Mouse (Mus musculus) left cerebral cortex, postnatal 4 days (tissue): ENCODE measurements around the gene Crabp2. TPM values are rescaled to one million over a fixed set of nuclear protein-coding genes. Genes with fewer than 3 reads are reported as not detected.
"Not testable (repeated sequence)": the region's sequence is repeated elsewhere in the genome, so short reads cannot be mapped to it uniquely, and the experiment has no call there.

ENCODE experiments used
- DNase-seq: peaks from one replicate; pipeline ENCODE4 v3.0.0-alpha.2; 2022
- intact Hi-C: fragments of 180-260 bp; cut with DNase I; formaldehyde crosslinking; loops from one replicate; pipeline ENCODE4 v1.15.1; 2025
- total RNA-seq, 2 experiments: library from RNA; stranded (reverse); gene quantifications; 2 replicates each; pipeline ENCODE4 v1.2.3; 2021

The Crabp2 gene
- 1 to 10 TPM; 6.9 to 8.2 TPM for total RNA-seq

- no peak for DNase-seq
- intact Hi-C loops, result no loop called here
Observed at GRCm38 (mm10) chr3:87948378-87949265, at the start of gene Crabp2. Gene Crabp2 (plus strand): TSS chr3:87948666.

GRCm38 (mm10) chr3:87899266-87899665 lies 49.2 kb upstream of the Crabp2 start:
- no peak for DNase-seq
- intact Hi-C loops, result no loop called here

GRCm38 (mm10) chr3:87899776-87900175 lies 48.7 kb upstream of the Crabp2 start:
- no peak for DNase-seq
- intact Hi-C loops, result no loop called here

- intact Hi-C loops, result no loop called here
- no peak for DNase-seq
Observed at GRCm38 (mm10) chr3:87901036-87901624, 47.3 kb upstream of the Crabp2 start.

- DNase-seq, intact Hi-C loops: not testable (repeated sequence)
Observed at GRCm38 (mm10) chr3:87901959-87902358, 46.5 kb upstream of the Crabp2 start.

- intact Hi-C loops, result no loop called here
- DNase-seq, result no peak
Observed at GRCm38 (mm10) chr3:87903821-87904220, 44.6 kb upstream of the Crabp2 start.

GRCm38 (mm10) chr3:87905880-87906485 lies 42.5 kb upstream of the Crabp2 start, which contains the start of gene Hdgf:
Gene Hdgf (plus strand): TSS chr3:87906321.
- DNase-seq, result peak; percentile 97
- intact Hi-C loops, result no loop called here

GRCm38 (mm10) chr3:87906601-87906980 lies 41.9 kb upstream of the Crabp2 start:
- intact Hi-C loops, result no loop called here
- DNase-seq, result peak; percentile 39

GRCm38 (mm10) chr3:87906981-87907857 lies 41.2 kb upstream of the Crabp2 start:
- intact Hi-C loops, result no loop called here
- DNase-seq, result peak; percentile 29

- intact Hi-C loops, result no loop called here
- DNase-seq, result no peak
Observed at GRCm38 (mm10) chr3:87907906-87908305, 40.6 kb upstream of the Crabp2 start.

- DNase-seq, result no peak
- intact Hi-C loops, result no loop called here
Observed at GRCm38 (mm10) chr3:87909381-87909780, 39.1 kb upstream of the Crabp2 start.

GRCm38 (mm10) chr3:87909874-87910273 lies 38.6 kb upstream of the Crabp2 start:
- DNase-seq, result no peak

GRCm38 (mm10) chr3:87910573-87911141 lies 37.8 kb upstream of the Crabp2 start:
- intact Hi-C loops, result no loop called here
- DNase-seq, result peak; percentile 76

More at GRCm38 (mm10) chr3:87909874-87910273, 38.6 kb upstream of the Crabp2 start:
- intact Hi-C loops, result no loop called here

GRCm38 (mm10) chr3:87913491-87913890 lies 35.0 kb upstream of the Crabp2 start:
- DNase-seq, result no peak
- intact Hi-C loops, result no loop called here

- intact Hi-C loops, result no loop called here
- no peak for DNase-seq
Observed at GRCm38 (mm10) chr3:87913891-87914290, 34.6 kb upstream of the Crabp2 start.

- no peak for DNase-seq
- intact Hi-C loops, result no loop called here
Observed at GRCm38 (mm10) chr3:87916990-87917389, 31.5 kb upstream of the Crabp2 start.

- DNase-seq, result no peak
- intact Hi-C loops, result no loop called here
Observed at GRCm38 (mm10) chr3:87918551-87918950, 29.9 kb upstream of the Crabp2 start.

- intact Hi-C loops, result no loop called here
- peak; percentile 71 for DNase-seq
Observed at GRCm38 (mm10) chr3:87919336-87920108, 28.9 kb upstream of the Crabp2 start, which contains the start of gene Mrpl24. Gene Mrpl24 (plus strand): TSS chr3:87919506.

- DNase-seq, result no peak
- intact Hi-C loops, result no loop called here
Observed at GRCm38 (mm10) chr3:87920270-87920943, 28.1 kb upstream of the Crabp2 start.
